In the genomic region with DNA sequence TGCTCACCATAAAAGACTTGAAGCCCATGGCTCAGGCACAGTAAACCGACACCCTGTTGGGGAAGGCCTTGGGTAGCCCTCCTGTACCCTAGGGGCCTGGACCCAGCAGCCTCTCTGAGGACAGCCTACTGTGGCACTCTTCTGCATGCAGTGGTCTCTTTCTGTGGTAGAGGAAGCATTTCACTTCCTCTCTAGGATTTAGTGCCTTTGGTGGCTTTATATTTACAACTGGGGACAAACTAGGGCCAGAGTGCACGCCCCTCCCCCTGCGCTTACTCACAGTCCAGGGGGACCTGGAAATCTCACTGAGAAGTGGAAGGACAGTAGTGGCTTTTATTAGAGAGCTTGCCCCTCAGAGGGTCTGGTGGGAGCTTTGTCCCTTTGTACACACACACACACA, we compare ENCODE assay signal across 12 mouse cellular contexts.
"Had no signal": no experiment of that assay in that cellular context is flagged by ENCODE, and none has a peak within 500 bp of the region (broad histone marks: within the 10 kb centered on the region; RNA-seq: fewer than 3 reads in every experiment).

No protein-coding gene starts in this region.

- H3K9ac ChIP-seq: intestine, embryonic 15.5 days; kidney, embryonic 15.5 days; liver, embryonic 13.5 days; midbrain, embryonic 12.5 days had no signal

- DNase-seq: kidney, adult 2 months; layer of hippocampus, postnatal 36 days; liver, embryonic 13.5 days; lung, adult 2 months; lung, postnatal 14 days; lung, postnatal 4 days; thymus, adult 18-20 months; thymus, postnatal 36 days had no signal

- ATAC-seq: intestine, embryonic 15.5 days had no signal

- H3K4me2 ChIP-seq: intestine, embryonic 15.5 days; kidney, embryonic 15.5 days; liver, embryonic 13.5 days; midbrain, embryonic 12.5 days had no signal

- H3K27ac ChIP-seq: intestine, embryonic 15.5 days; kidney, embryonic 15.5 days; left cerebral cortex, adult 2 months; liver, embryonic 13.5 days; midbrain, embryonic 12.5 days had no signal

- H3K9me3 ChIP-seq: intestine, embryonic 15.5 days; kidney, embryonic 15.5 days; liver, embryonic 13.5 days had no signal

- H3K36me3 ChIP-seq: intestine, embryonic 15.5 days; kidney, embryonic 15.5 days; liver, embryonic 13.5 days; midbrain, embryonic 12.5 days had no signal

- H3K4me1 ChIP-seq: liver, embryonic 13.5 days had no signal

- H3K4me3 ChIP-seq: intestine, embryonic 15.5 days; kidney, embryonic 15.5 days; left cerebral cortex, adult 2 months; liver, embryonic 13.5 days; midbrain, embryonic 12.5 days had no signal
